Mouse (Mus musculus) hindbrain, postnatal 0 days (tissue): ENCODE data around the gene Tmco4. TPM values are rescaled to one million over a fixed set of nuclear protein-coding genes. Genes with fewer than 3 reads are reported as not detected.

Experiments used
- ATAC-seq: fragments of 200-750 bp; cut with Nextera tagmentation; 2 replicates; pipeline ENCODE4 v1.8.0; 2017; ENCODE audit warnings: mild to moderate bottlenecking, moderate TSS enrichment, moderate library complexity
- DNase-seq: peaks from one replicate; pipeline ENCODE4 v3.0.0-alpha.2; 2015; ENCODE audit warnings: low spot score
- H3K27ac ChIP-seq: fragments of 300-500 bp; sonication (generic); 2 replicates; pipeline ENCODE4 v1.5.1; 2014; ENCODE audit warnings: mild to moderate bottlenecking
- H3K27me3 ChIP-seq: fragments of 300-500 bp; sonication (generic); 2 replicates; pipeline ENCODE4 v1.6.1; 2014; ENCODE audit warnings: low read length, mixed read lengths; ENCODE audit not compliant: insufficient read depth
- H3K36me3 ChIP-seq: fragments of 300-500 bp; sonication (generic); 2 replicates; pipeline ENCODE4 v1.6.1; 2014; ENCODE audit warnings: low read length, mixed read lengths; ENCODE audit not compliant: insufficient read depth
- H3K4me1 ChIP-seq: fragments of 300-500 bp; sonication (generic); 2 replicates; pipeline ENCODE4 v1.6.1; 2014; ENCODE audit warnings: antibody characterized with exemption, low read length, mixed read lengths; ENCODE audit not compliant: insufficient read depth
- H3K4me2 ChIP-seq: fragments of 300-500 bp; sonication (generic); 2 replicates; pipeline ENCODE4 v1.6.1; 2014; ENCODE audit warnings: low read depth, mild to moderate bottlenecking, low read length, moderate library complexity, mixed read lengths
- H3K4me3 ChIP-seq: fragments of 300-500 bp; sonication (generic); 2 replicates; pipeline ENCODE4 v1.5.1; 2014; ENCODE audit warnings: low read length
- H3K9ac ChIP-seq: fragments of 300-500 bp; sonication (generic); replicated peaks from 2 replicates; pipeline ENCODE4 v1.6.1; 2014; ENCODE audit warnings: mild to moderate bottlenecking, low read length, moderate library complexity, mixed read lengths
- H3K9me3 ChIP-seq: fragments of 300-500 bp; sonication (generic); 2 replicates; pipeline ENCODE4 v1.6.1; 2016; ENCODE audit warnings: low read length, mixed read lengths
- CTCF ChIP-seq: IDR thresholded peaks from 2 replicates; pipeline ENCODE4 v1.5.1; 2016; ENCODE audit warnings: antibody characterized with exemption, control low read depth, low read depth
- WGBS: fragments of 180-500 bp; shearing (Covaris S2); extraction: QIAGEN DNeasy Blood & Tissue Kit; methylation state at CpG from one replicate; pipeline ENCODE4 v1.1.7; 2014; 5-methylcytosine and 5-hydroxymethylcytosine counted together
- polyA plus RNA-seq: library from polyadenylated mRNA; unstranded; fragments of >200 nt; fragmentation: Nextera tagmentation; extraction: Ambion mirVana; gene quantifications from 2 replicates; pipeline ENCODE4 v1.2.1, GENCODE M21; 2015
- total RNA-seq: library from RNA; depleted of rRNA; stranded (reverse); fragments of >200 nt; gene quantifications from 2 replicates; pipeline ENCODE4 v1.2.3, GENCODE M21; 2014; rRNA removed

Tmco4 gene
- total RNA-seq (2.8 and 4.0 TPM in 2 replicates), polyA plus RNA-seq (1.5 and 2.0 TPM in 2 replicates)

GRCm38 (mm10) chr4:138972827-138973718 lies at the start of gene Tmco4:
Gene Tmco4 (plus strand): TSS chr4:138972888.
- 3% methylated on average over 58 of the region's 60 CpGs for WGBS
- peak; percentile 78; the same call in 1 of the 2 replicates for ATAC-seq
- H3K4me1 ChIP-seq, result peaks cover 14% of the 10 kb centered on the region
- peak within 1 kb of the TSS; percentile 56; the same call in 1 of the 2 replicates for H3K27ac ChIP-seq
- H3K4me2 ChIP-seq, result peak within 1 kb of the TSS; percentile 81
- no peaks in the 10 kb centered on the region for H3K36me3 ChIP-seq
- peak within 1 kb of the TSS; percentile 40 for H3K4me3 ChIP-seq
- no peaks in the 10 kb centered on the region for H3K9me3 ChIP-seq
- no peak for TF ChIP-seq CTCF
- DNase-seq, result peak; percentile 38
- no peaks in the 10 kb centered on the region for H3K27me3 ChIP-seq
- peak within 1 kb of the TSS; percentile 56 for H3K9ac ChIP-seq

- Histone ChIP-seq H3K4me2 (no peak overlapping the region), H3K4me1 (peaks cover 3% of the 10 kb centered on the region; the same call in 1 of the 2 replicates), H3K4me3 (no peak overlapping the region), H3K36me3 (no peaks in the 10 kb centered on the region), H3K9ac (no peak overlapping the region), H3K27me3 (no peaks in the 10 kb centered on the region), H3K9me3 (no peaks in the 10 kb centered on the region), H3K27ac (no peak overlapping the region)
- no peak for ATAC-seq
- TF ChIP-seq CTCF, result no peak
- 50% methylated on average over 2 of the region's 2 CpGs for WGBS
- DNase-seq, result peak; percentile 52
Observed at GRCm38 (mm10) chr4:138925561-138925960, 47.1 kb upstream of the Tmco4 start.

- Histone ChIP-seq H3K27ac (no peak overlapping the region), H3K4me2 (no peak overlapping the region), H3K4me3 (no peak overlapping the region), H3K9ac (no peak overlapping the region), H3K27me3 (no peaks in the 10 kb centered on the region), H3K9me3 (no peaks in the 10 kb centered on the region), H3K4me1 (no peaks in the 10 kb centered on the region), H3K36me3 (no peaks in the 10 kb centered on the region)
- TF ChIP-seq CTCF, result no peak
- ATAC-seq (no peak), DNase-seq (no peak)
- WGBS, result 77% methylated on average over 3 of the region's 3 CpGs
Observed at GRCm38 (mm10) chr4:138933862-138934261, 38.8 kb upstream of the Tmco4 start.

GRCm38 (mm10) chr4:138934456-138935145 lies 38.1 kb upstream of the Tmco4 start:
- Histone ChIP-seq H3K4me1 (no peaks in the 10 kb centered on the region), H3K27me3 (no peaks in the 10 kb centered on the region), H3K36me3 (no peaks in the 10 kb centered on the region), H3K9ac (no peak overlapping the region), H3K9me3 (no peaks in the 10 kb centered on the region), H3K4me3 (no peak overlapping the region), H3K27ac (no peak overlapping the region), H3K4me2 (no peak overlapping the region)
- no peak for DNase-seq
- WGBS, result 83% methylated on average over 11 of the region's 11 CpGs
- no peak for ATAC-seq
- no peak for TF ChIP-seq CTCF

GRCm38 (mm10) chr4:138938495-138939269 lies 34.0 kb upstream of the Tmco4 start:
- Histone ChIP-seq H3K36me3 (no peaks in the 10 kb centered on the region), H3K4me3 (no peak overlapping the region), H3K9ac (no peak overlapping the region), H3K27ac (no peak overlapping the region), H3K4me2 (no peak overlapping the region), H3K27me3 (no peaks in the 10 kb centered on the region), H3K9me3 (no peaks in the 10 kb centered on the region), H3K4me1 (no peaks in the 10 kb centered on the region)
- 74% methylated on average over 10 of the region's 10 CpGs for WGBS
- no peak for TF ChIP-seq CTCF
- ATAC-seq, result no peak
- no peak for DNase-seq

- H3K4me2 ChIP-seq, result no peak overlapping the region
- no peaks in the 10 kb centered on the region for H3K36me3 ChIP-seq
- H3K27me3 ChIP-seq, result no peaks in the 10 kb centered on the region
- TF ChIP-seq CTCF, result no peak
- no peak overlapping the region for H3K4me3 ChIP-seq
- 24% methylated on average over 4 of the region's 4 CpGs for WGBS
- H3K9ac ChIP-seq, result no peak overlapping the region
- no peaks in the 10 kb centered on the region for H3K4me1 ChIP-seq
- DNase-seq (peak; percentile 11), ATAC-seq (no peak)
- no peak overlapping the region for H3K27ac ChIP-seq
- no peaks in the 10 kb centered on the region for H3K9me3 ChIP-seq
Observed at GRCm38 (mm10) chr4:138939481-138939880, 33.2 kb upstream of the Tmco4 start.
